8 mouse cellular contexts compared by ENCODE assay signal in genomic region chr13:58359304-58359653, GRCm38 (mm10). TPM values are rescaled to one million over a fixed set of nuclear protein-coding genes. Genes with fewer than 3 reads are reported as not detected.
DNase-seq lines count a peak whose midpoint lies in the region; ATAC-seq and TF ChIP-seq lines count a peak whose summit lies in the region.

No protein-coding gene starts in this region.

- H3K27ac ChIP-seq in heart, adult 2 months: no peak overlapping the region
- H3K27ac ChIP-seq in ES-Bruce4 (ENCODE audit: insufficient read depth, low read length): peak overlapping the region; percentile 19
- peak overlapping the region; percentile 5; the same call in 1 of the 2 replicates for H3K27ac ChIP-seq in forebrain, embryonic 15.5 days (replicated peaks)
- H3K27ac ChIP-seq in liver, embryonic 16.5 days (ENCODE audit: low read length): peak overlapping the region; percentile 72

- no peaks in the 10 kb centered on the region for H3K4me1 ChIP-seq in heart, adult 2 months (ENCODE audit: control insufficient read depth, insufficient read depth, low read length)
- no peaks in the 10 kb centered on the region for H3K4me1 ChIP-seq in ES-Bruce4 (ENCODE audit: control insufficient read depth, insufficient read depth, low read length)
- peaks cover 8% of the 10 kb centered on the region for H3K4me1 ChIP-seq in forebrain, embryonic 15.5 days
- H3K4me1 ChIP-seq in liver, embryonic 16.5 days (ENCODE audit: control insufficient read depth, low read depth, low read length): peaks cover 9% of the 10 kb centered on the region

- H3K9ac ChIP-seq in heart, adult 2 months (ENCODE audit: low read depth, low read length): no peak overlapping the region; the same call in 1 of the 2 replicates
- no peak overlapping the region for H3K9ac ChIP-seq in ES-Bruce4 (ENCODE audit: low read depth, poor library complexity, severe bottlenecking)
- H3K9ac ChIP-seq in forebrain, embryonic 15.5 days (replicated peaks): no peak overlapping the region
- peak overlapping the region; percentile 48 for H3K9ac ChIP-seq in liver, embryonic 16.5 days (ENCODE audit: low read depth, low read length)

- TF ChIP-seq CTCF in heart, adult 2 months (IDR thresholded peaks at IDR 0.05): no peak
- no peak for TF ChIP-seq CTCF in ES-Bruce4 (IDR thresholded peaks at IDR 0.05; ENCODE audit: low read depth, low read length)

- intact Hi-C loops in heart, adult 2 months (cut with DNase I): loop anchor here (5.0 kb wide), 2 partner anchors 43 to 87 kb away; partner anchors contain the start of genes Hnrnpk and Rmi1

- no peaks in the 10 kb centered on the region for H3K79me2 ChIP-seq in heart, adult 2 months (replicated peaks; ENCODE audit: control insufficient read depth, insufficient read depth, low read length)

- H3K27me3 ChIP-seq in heart, adult 2 months (ENCODE audit: control insufficient read depth, insufficient read depth, low read length): no peaks in the 10 kb centered on the region
- H3K27me3 ChIP-seq in ES-Bruce4 (ENCODE audit: control insufficient read depth, insufficient read depth, low read length, poor library complexity, severe bottlenecking): no peaks in the 10 kb centered on the region
- no peaks in the 10 kb centered on the region for H3K27me3 ChIP-seq in forebrain, embryonic 15.5 days
- H3K27me3 ChIP-seq in liver, embryonic 16.5 days (ENCODE audit: control insufficient read depth, insufficient read depth, low read depth, low read length): peaks cover 4% of the 10 kb centered on the region

- no peak for TF ChIP-seq EP300 in heart, adult 2 months (IDR thresholded peaks at IDR 0.05; ENCODE audit: insufficient read depth, low read depth, low read length)
- no peak for TF ChIP-seq EP300 in ES-Bruce4 (IDR thresholded peaks at IDR 0.05; ENCODE audit: insufficient read depth, low read depth, low read length)

- H3K4me3 ChIP-seq in heart, adult 2 months: peak overlapping the region; percentile 45
- H3K4me3 ChIP-seq in ES-Bruce4 (ENCODE audit: low read depth, low read length): peak overlapping the region; percentile 64
- H3K4me3 ChIP-seq in forebrain, embryonic 15.5 days: peak overlapping the region; percentile 82
- H3K4me3 ChIP-seq in liver, embryonic 16.5 days (ENCODE audit: low read depth, low read length): peak overlapping the region; percentile 70

- no peak; the same call in 1 of the 2 replicates for ATAC-seq in forebrain, embryonic 15.5 days (replicated peaks)
- ATAC-seq in liver, embryonic 16.5 days (ENCODE audit: low read depth): peak; percentile 25

- no peak for DNase-seq in heart, adult 2 months
- DNase-seq in heart, adult 8-10 months (ENCODE audit: low spot score): no peak
- no peak for DNase-seq in right cerebral cortex, postnatal 4 days
- no peak for DNase-seq in frontal cortex, postnatal 10 days (ENCODE audit: low spot score in 2 of 2)
- no peak for DNase-seq in ovary, adult 18-20 months (ENCODE audit: low spot score)

- 16% methylated on average over 7 of the region's 7 CpGs for WGBS in heart, adult 2 months
- 4% methylated on average over 7 of the region's 7 CpGs for WGBS in forebrain, embryonic 15.5 days
- WGBS in liver, embryonic 16.5 days (ENCODE audit: insufficient replicate concordance): 9% methylated on average over 7 of the region's 7 CpGs

- peak overlapping the region; percentile 98 for H3K4me2 ChIP-seq in forebrain, embryonic 15.5 days (replicated peaks)
- H3K4me2 ChIP-seq in liver, embryonic 16.5 days (ENCODE audit: low read depth, low read length): peak overlapping the region; percentile 98

- 0 out of 2 replicates have a peak, but pooled peaks have one; percentile 48 for TF ChIP-seq POLR2A in heart, adult 2 months (IDR thresholded peaks at IDR 0.05; ENCODE audit: insufficient read depth, low read depth, low read length)
- peak; percentile 28 for TF ChIP-seq POLR2A in ES-Bruce4 (IDR thresholded peaks at IDR 0.05; ENCODE audit: insufficient read depth, low read length)

- H3K9me3 ChIP-seq in ES-Bruce4 (replicated peaks; ENCODE audit: control insufficient read depth, insufficient read depth, low read length, poor library complexity, severe bottlenecking): no peaks in the 10 kb centered on the region
- no peaks in the 10 kb centered on the region for H3K9me3 ChIP-seq in forebrain, embryonic 15.5 days
- no peaks in the 10 kb centered on the region for H3K9me3 ChIP-seq in liver, embryonic 16.5 days (replicated peaks; ENCODE audit: control insufficient read depth, low read length)

- no peaks in the 10 kb centered on the region for H3K36me3 ChIP-seq in heart, adult 2 months (ENCODE audit: control insufficient read depth, insufficient read depth, low read length)
- no peaks in the 10 kb centered on the region for H3K36me3 ChIP-seq in ES-Bruce4 (ENCODE audit: control insufficient read depth, insufficient read depth, low read length, poor library complexity, severe bottlenecking)
- no peaks in the 10 kb centered on the region for H3K36me3 ChIP-seq in forebrain, embryonic 15.5 days
- no peaks in the 10 kb centered on the region for H3K36me3 ChIP-seq in liver, embryonic 16.5 days (ENCODE audit: control insufficient read depth, insufficient read depth)

RNA-seq across cellular contexts. Expression of gene Kif27, which starts 0.4 kb away (rescaled TPM):
- under 1 TPM; 0.05 to 0.10 TPM for total RNA-seq in heart, adult 2 months (2021)
- polyA plus RNA-seq in heart, adult 2 months (2012; rRNA removed): 0.09 and 0.10 TPM in 2 replicates
- total RNA-seq in heart, adult 8-10 months (2022): under 1 TPM in 3 of 4 experiments, not detected in 1; 0.09 to 0.11 (median 0.11) TPM
- polyA plus RNA-seq in ES-Bruce4 (2011; ENCODE audit: insufficient read depth, insufficient read length, low read depth, missing spikeins): 1.4 and 2.2 TPM in 2 replicates
- polyA plus RNA-seq in forebrain, embryonic 15.5 days (2015; fragmentation: Nextera tagmentation; extraction: Ambion mirVana): 1.5 and 1.6 TPM in 2 replicates
- 0.02 and 0.04 TPM in 2 replicates for polyA plus RNA-seq in liver, embryonic 16.5 days (2015; fragmentation: Nextera tagmentation; extraction: Ambion mirVana)

RNA-seq across cellular contexts. Expression of gene 2210016F16Rik, which starts 25.7 kb away (rescaled TPM):
- 10 to 100 TPM; 15.2 to 17.5 TPM for total RNA-seq in heart, adult 2 months (2021)
- polyA plus RNA-seq in heart, adult 2 months (2012; rRNA removed): 10.4 and 11.2 TPM in 2 replicates
- 10 to 100 TPM; 16.5 to 18.1 (median 17.0) TPM for total RNA-seq in heart, adult 8-10 months (2022)
- 5.8 and 7.1 TPM in 2 replicates for polyA plus RNA-seq in ES-Bruce4 (2011; ENCODE audit: insufficient read depth, insufficient read length, low read depth, missing spikeins)
- polyA plus RNA-seq in forebrain, embryonic 15.5 days (2015; fragmentation: Nextera tagmentation; extraction: Ambion mirVana): 20.5 and 21.1 TPM in 2 replicates
- polyA plus RNA-seq in liver, embryonic 16.5 days (2015; fragmentation: Nextera tagmentation; extraction: Ambion mirVana): 15.0 and 15.6 TPM in 2 replicates

RNA-seq across cellular contexts. Expression of gene Rmi1, which starts 42.8 kb away (rescaled TPM):
- 1 to 10 TPM; 9.0 to 9.2 TPM for total RNA-seq in heart, adult 2 months (2021)
- 5.2 and 8.7 TPM in 2 replicates for polyA plus RNA-seq in heart, adult 2 months (2012; rRNA removed)
- total RNA-seq in heart, adult 8-10 months (2022): 10 to 100 TPM in 1 of 4 experiments, 1 to 10 TPM in 3; 9.0 to 10.5 (median 9.7) TPM
- polyA plus RNA-seq in ES-Bruce4 (2011; ENCODE audit: insufficient read depth, insufficient read length, low read depth, missing spikeins): 31.3 and 31.7 TPM in 2 replicates
- 23.1 and 23.4 TPM in 2 replicates for polyA plus RNA-seq in forebrain, embryonic 15.5 days (2015; fragmentation: Nextera tagmentation; extraction: Ambion mirVana)
- polyA plus RNA-seq in liver, embryonic 16.5 days (2015; fragmentation: Nextera tagmentation; extraction: Ambion mirVana): 11.9 and 13.1 TPM in 2 replicates

RNA-seq across cellular contexts. Expression of gene Hnrnpk, which starts 43.9 kb away (rescaled TPM):
- 100 to 1,000 TPM; 388 to 416 TPM for total RNA-seq in heart, adult 2 months (2021)
- polyA plus RNA-seq in heart, adult 2 months (2012; rRNA removed): 108 and 203 TPM in 2 replicates
- 100 to 1,000 TPM; 405 to 444 (median 422) TPM for total RNA-seq in heart, adult 8-10 months (2022)
- 2,168 and 2,237 TPM in 2 replicates for polyA plus RNA-seq in ES-Bruce4 (2011; ENCODE audit: insufficient read depth, insufficient read length, low read depth, missing spikeins)
- polyA plus RNA-seq in forebrain, embryonic 15.5 days (2015; fragmentation: Nextera tagmentation; extraction: Ambion mirVana): 1,957 and 1,973 TPM in 2 replicates
- polyA plus RNA-seq in liver, embryonic 16.5 days (2015; fragmentation: Nextera tagmentation; extraction: Ambion mirVana): 554 and 582 TPM in 2 replicates
